Mouse (Mus musculus) heart, embryonic 12.5 days (tissue): Measurements from ENCODE around the gene 2310057M21Rik. TPM values are rescaled to one million over a fixed set of nuclear protein-coding genes. Genes with fewer than 3 reads are reported as not detected.

ENCODE experiments used
- ATAC-seq: fragments of 200-750 bp; cut with Nextera tagmentation; 2 replicates; pipeline ENCODE4 v1.8.0; 2017; ENCODE audit warnings: moderate TSS enrichment, moderate library complexity; ENCODE audit not compliant: insufficient number of reproducible peaks, low FRiP score
- H3K27ac ChIP-seq: fragments of 300-500 bp; sonication (generic); 2 replicates; pipeline ENCODE4 v1.5.1; 2016; ENCODE audit warnings: mild to moderate bottlenecking, moderate library complexity; ENCODE audit not compliant: poor library complexity, severe bottlenecking
- H3K27me3 ChIP-seq: fragments of 300-500 bp; sonication (generic); replicated peaks from 2 replicates; pipeline ENCODE4 v1.6.1; 2016; ENCODE audit warnings: mild to moderate bottlenecking, moderate library complexity
- H3K36me3 ChIP-seq: fragments of 300-500 bp; sonication (generic); 2 replicates; pipeline ENCODE4 v1.6.1; 2016; ENCODE audit warnings: mild to moderate bottlenecking, moderate library complexity
- H3K4me1 ChIP-seq: fragments of 300-500 bp; sonication (generic); replicated peaks from 2 replicates; pipeline ENCODE4 v1.6.1; 2016; ENCODE audit warnings: mild to moderate bottlenecking
- H3K4me2 ChIP-seq: fragments of 300-500 bp; sonication (generic); 2 replicates; pipeline ENCODE4 v1.6.1; 2016; ENCODE audit warnings: mild to moderate bottlenecking, moderate library complexity
- H3K4me3 ChIP-seq: fragments of 300-500 bp; sonication (generic); 2 replicates; pipeline ENCODE4 v1.5.1; 2016; ENCODE audit warnings: mild to moderate bottlenecking
- H3K9ac ChIP-seq: fragments of 300-500 bp; sonication (generic); 2 replicates; pipeline ENCODE4 v1.6.1; 2016; ENCODE audit warnings: mild to moderate bottlenecking, moderate library complexity
- H3K9me3 ChIP-seq: fragments of 300-500 bp; sonication (generic); replicated peaks from 2 replicates; pipeline ENCODE4 v1.6.1; 2016; ENCODE audit warnings: mild to moderate bottlenecking, moderate library complexity
- WGBS: fragments of 180-500 bp; shearing (Covaris S2); methylation state at CpG from one replicate; pipeline ENCODE4 v1.1.7; 2016; 5-methylcytosine and 5-hydroxymethylcytosine counted together
- polyA plus RNA-seq: library from polyadenylated mRNA; unstranded; fragments of >200 nt; fragmentation: Nextera tagmentation; extraction: Ambion mirVana; gene quantifications from 2 replicates; pipeline ENCODE4 v1.2.1, GENCODE M21; 2016

The 2310057M21Rik gene
- polyA plus RNA-seq, 1 experiment from 2014 or later, result 17.7 TPM

GRCm38 (mm10) chr7:131318340-131318739 is 44.2 kb downstream of the 2310057M21Rik start:
- no peaks in the 10 kb centered on the region for H3K36me3 ChIP-seq
- H3K27me3 ChIP-seq, result no peaks in the 10 kb centered on the region
- H3K9me3 ChIP-seq, result no peaks in the 10 kb centered on the region
- 43% methylated on average over 5 of the region's 7 CpGs for whole genome bisulfite sequencing
- no peak overlapping the region for H3K9ac ChIP-seq
- no peak overlapping the region for H3K4me2 ChIP-seq
- H3K27ac ChIP-seq, result no peak overlapping the region
- H3K4me1 ChIP-seq, result peaks cover 12% of the 10 kb centered on the region
- no peak overlapping the region for H3K4me3 ChIP-seq
- no peak for ATAC-seq

- Histone ChIP-seq H3K4me3 (no peak overlapping the region), H3K27ac (no peak overlapping the region), H3K27me3 (no peaks in the 10 kb centered on the region), H3K4me2 (no peak overlapping the region), H3K4me1 (peaks cover 12% of the 10 kb centered on the region), H3K9me3 (no peaks in the 10 kb centered on the region), H3K36me3 (no peaks in the 10 kb centered on the region), H3K9ac (no peak overlapping the region)
- WGBS, result 49% methylated on average over 12 of the region's 12 CpGs
- ATAC-seq, result no peak
Observed at GRCm38 (mm10) chr7:131317587-131317986, 45.0 kb downstream of the 2310057M21Rik start.

- H3K27me3 ChIP-seq, result no peaks in the 10 kb centered on the region
- peaks cover 12% of the 10 kb centered on the region for H3K4me1 ChIP-seq
- ATAC-seq, result no peak
- no peaks in the 10 kb centered on the region for H3K9me3 ChIP-seq
- H3K27ac ChIP-seq, result no peak overlapping the region
- no peaks in the 10 kb centered on the region for H3K36me3 ChIP-seq
- no peak overlapping the region for H3K4me3 ChIP-seq
- H3K4me2 ChIP-seq, result no peak overlapping the region
- 74% methylated on average over 7 of the region's 7 CpGs for WGBS
- H3K9ac ChIP-seq, result no peak overlapping the region
Observed at GRCm38 (mm10) chr7:131314493-131314892, 48.1 kb downstream of the 2310057M21Rik start.

- 73% methylated on average over 5 of the region's 5 CpGs for WGBS
- no peaks in the 10 kb centered on the region for H3K36me3 ChIP-seq
- H3K9ac ChIP-seq, result no peak overlapping the region
- no peak overlapping the region for H3K27ac ChIP-seq
- H3K27me3 ChIP-seq, result no peaks in the 10 kb centered on the region
- no peak overlapping the region for H3K4me3 ChIP-seq
- no peaks in the 10 kb centered on the region for H3K9me3 ChIP-seq
- no peak for ATAC-seq
- H3K4me2 ChIP-seq, result no peak overlapping the region
- H3K4me1 ChIP-seq, result no peaks in the 10 kb centered on the region
Observed at GRCm38 (mm10) chr7:131306733-131307132, 55.8 kb downstream of the 2310057M21Rik start.

- H3K27ac ChIP-seq, result no peak overlapping the region
- ATAC-seq, result no peak
- H3K27me3 ChIP-seq, result no peaks in the 10 kb centered on the region
- no peak overlapping the region for H3K9ac ChIP-seq
- H3K4me1 ChIP-seq, result no peaks in the 10 kb centered on the region
- H3K9me3 ChIP-seq, result no peaks in the 10 kb centered on the region
- 73% methylated on average over 8 of the region's 8 CpGs for WGBS
- H3K36me3 ChIP-seq, result no peaks in the 10 kb centered on the region
- no peak overlapping the region for H3K4me2 ChIP-seq
- no peak overlapping the region for H3K4me3 ChIP-seq
Observed at GRCm38 (mm10) chr7:131303340-131303739, 59.2 kb downstream of the 2310057M21Rik start.

- ATAC-seq, result no peak
- H3K36me3 ChIP-seq, result no peaks in the 10 kb centered on the region
- 70% methylated on average over 8 of the region's 8 CpGs for WGBS
- no peaks in the 10 kb centered on the region for H3K9me3 ChIP-seq
- H3K4me1 ChIP-seq, result no peaks in the 10 kb centered on the region
- no peak overlapping the region for H3K4me2 ChIP-seq
- H3K9ac ChIP-seq, result no peak overlapping the region
- no peaks in the 10 kb centered on the region for H3K27me3 ChIP-seq
- no peak overlapping the region for H3K4me3 ChIP-seq
- no peak overlapping the region for H3K27ac ChIP-seq
Observed at GRCm38 (mm10) chr7:131297151-131297550, 65.4 kb downstream of the 2310057M21Rik start.

Other genes starting within 250 kb of the 2310057M21Rik start
- not detected in 2 replicates for gene 4933402N03Rik, start 216.4 kb downstream of the 2310057M21Rik start, polyA plus RNA-seq
- gene 5430419D17Rik, start 188.4 kb downstream of the 2310057M21Rik start, polyA plus RNA-seq, result 0.18 and 0.27 TPM in 2 replicates
- 0.62 and 0.91 TPM in 2 replicates for gene Cuzd1, start 40.5 kb downstream of the 2310057M21Rik start, polyA plus RNA-seq
- gene Fam24b, start 33.2 kb downstream of the 2310057M21Rik start, polyA plus RNA-seq, result not detected in 2 replicates
- gene Fam24a, start 28.9 kb downstream of the 2310057M21Rik start, polyA plus RNA-seq, result not detected in 2 replicates
- 86.6 and 96.7 TPM in 2 replicates for gene Pstk, start 8.4 kb upstream of the 2310057M21Rik start, polyA plus RNA-seq
- 12.0 and 14.3 TPM in 2 replicates for gene Ikzf5, start 47.8 kb upstream of the 2310057M21Rik start, polyA plus RNA-seq
- 87.4 and 87.6 TPM in 2 replicates for gene Acadsb, start 47.8 kb upstream of the 2310057M21Rik start, polyA plus RNA-seq
- not detected in 2 replicates for gene Hmx3, start 180.1 kb upstream of the 2310057M21Rik start, polyA plus RNA-seq
- gene Hmx2, start 186.0 kb upstream of the 2310057M21Rik start, polyA plus RNA-seq, result not detected in 2 replicates
- 129 and 133 TPM in 2 replicates for gene Bub3, start 197.5 kb upstream of the 2310057M21Rik start, polyA plus RNA-seq